In the genomic region with DNA sequence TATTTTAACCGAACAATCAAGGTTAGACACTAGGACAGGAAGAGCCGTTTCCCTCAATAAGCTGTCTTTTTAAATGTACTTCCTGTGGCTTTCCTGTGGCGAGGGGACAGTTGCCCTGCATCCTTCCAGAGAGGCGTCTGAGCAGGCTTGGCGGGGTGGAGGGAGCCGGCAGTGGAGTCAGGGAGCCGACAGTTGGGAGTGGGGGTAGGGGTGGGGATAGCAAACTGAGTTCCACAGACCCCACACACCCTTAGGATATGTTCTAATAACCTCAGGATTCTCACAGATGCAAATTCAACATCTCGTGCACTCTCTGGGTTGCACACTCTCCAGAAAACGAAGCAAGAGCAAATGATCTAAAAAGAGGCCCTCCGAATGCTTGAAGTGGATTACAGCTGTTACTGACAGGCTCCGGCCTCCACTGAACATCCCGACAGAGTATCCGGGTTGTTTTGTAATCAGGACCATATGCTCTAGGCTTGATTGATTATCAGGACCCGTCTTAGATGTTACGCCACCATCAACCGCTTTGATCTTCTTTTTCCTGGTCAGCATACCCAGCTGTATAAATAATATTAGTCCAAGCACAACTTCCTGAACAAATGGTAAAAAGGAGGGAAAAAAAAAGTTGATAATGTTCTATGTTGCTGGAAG, we compare ENCODE assay signal across 8 mouse cellular contexts. TPM values are rescaled to one million over a fixed set of nuclear protein-coding genes. Genes with fewer than 3 reads are reported as not detected.
DNase-seq lines count a peak whose midpoint lies in the region; ATAC-seq and TF ChIP-seq lines count a peak whose summit lies in the region.

No protein-coding gene starts in this region.

- no peak for ATAC-seq in heart, embryonic 12.5 days (ENCODE audit: insufficient number of reproducible peaks, low FRiP score)
- ATAC-seq in kidney, postnatal 0 days (replicated peaks; ENCODE audit: low FRiP score, low read depth), result no peak; the same call in 1 of the 2 replicates
- ATAC-seq in monocyte, adult 5-6 weeks (replicated peaks; ENCODE audit: insufficient number of reproducible peaks, low FRiP score, low TSS enrichment, poor library complexity, severe bottlenecking), result no peak

- no peak overlapping the region for H3K4me3 ChIP-seq in layer of hippocampus, adult 2 months
- H3K4me3 ChIP-seq in heart, embryonic 12.5 days, result peak overlapping the region; percentile 2; the same call in 1 of the 2 replicates
- no peak overlapping the region for H3K4me3 ChIP-seq in kidney, postnatal 0 days (replicated peaks; ENCODE audit: low read depth, low read length)
- no peak overlapping the region for H3K4me3 ChIP-seq in macrophage (ENCODE audit: inconsistent target)

- no peaks in the 10 kb centered on the region for H3K9me3 ChIP-seq in heart, embryonic 12.5 days (replicated peaks)
- no peaks in the 10 kb centered on the region for H3K9me3 ChIP-seq in kidney, postnatal 0 days (replicated peaks; ENCODE audit: low read length)

- H3K79me2 ChIP-seq in macrophage (ENCODE audit: inconsistent target), result no peaks in the 10 kb centered on the region

- no peaks in the 10 kb centered on the region for H3K27me3 ChIP-seq in heart, embryonic 12.5 days (replicated peaks)
- no peaks in the 10 kb centered on the region for H3K27me3 ChIP-seq in kidney, postnatal 0 days (ENCODE audit: insufficient read depth, low read length)

- peaks cover 32% of the 10 kb centered on the region for H3K4me1 ChIP-seq in heart, embryonic 12.5 days (replicated peaks)
- peaks cover 31% of the 10 kb centered on the region for H3K4me1 ChIP-seq in kidney, postnatal 0 days (replicated peaks; ENCODE audit: insufficient read depth, low read length)

- no peak for DNase-seq in layer of hippocampus, adult 2 months (ENCODE audit: low spot score in 2 of 2)
- no peak for DNase-seq in layer of hippocampus, adult 9-10 months (ENCODE audit: low spot score)
- DNase-seq in kidney, postnatal 0 days (ENCODE audit: low spot score), result peak; percentile 79
- no peak for DNase-seq in left cerebral cortex, postnatal 4 days
- no peak for DNase-seq in cerebellum, postnatal 25 days

- H3K36me3 ChIP-seq in heart, embryonic 12.5 days, result no peaks in the 10 kb centered on the region
- no peaks in the 10 kb centered on the region for H3K36me3 ChIP-seq in kidney, postnatal 0 days (ENCODE audit: insufficient read depth, low read length)
- H3K36me3 ChIP-seq in macrophage (ENCODE audit: inconsistent target), result no peaks in the 10 kb centered on the region

- H3K27ac ChIP-seq in layer of hippocampus, adult 2 months, result peak overlapping the region; percentile 77; the same call in 1 of the 2 replicates
- H3K27ac ChIP-seq in heart, embryonic 12.5 days (ENCODE audit: poor library complexity, severe bottlenecking), result peak overlapping the region; percentile 66; the same call in 1 of the 2 replicates
- H3K27ac ChIP-seq in kidney, postnatal 0 days, result peak overlapping the region; percentile 72
- H3K27ac ChIP-seq in macrophage, result peak overlapping the region; percentile 64; the same call in 1 of the 2 replicates

- TF ChIP-seq CTCF in layer of hippocampus, adult 2 months (conservative IDR thresholded peaks at IDR 0.05), result no peak
- TF ChIP-seq CTCF in kidney, postnatal 0 days (IDR thresholded peaks at IDR 0.05; ENCODE audit: low read depth), result no peak

- WGBS in heart, embryonic 12.5 days, result 9% methylated on average over 16 of the region's 16 CpGs
- 11% methylated on average over 16 of the region's 16 CpGs for WGBS in kidney, postnatal 0 days
- WGBS in macrophage (ENCODE audit: missing documents), result 36% methylated on average over 16 of the region's 16 CpGs

- peak overlapping the region; percentile 61 for H3K4me2 ChIP-seq in heart, embryonic 12.5 days
- peak overlapping the region; percentile 31 for H3K4me2 ChIP-seq in kidney, postnatal 0 days (ENCODE audit: low read length)

- intact Hi-C loops in left cerebral cortex, postnatal 4 days (cut with DNase I), result no loop called here

- no peak overlapping the region for H3K9ac ChIP-seq in heart, embryonic 12.5 days
- no peak overlapping the region for H3K9ac ChIP-seq in kidney, postnatal 0 days (ENCODE audit: low read depth, low read length)

RNA-seq across cellular contexts. Expression of gene Dusp6, which starts 33.9 kb away (rescaled TPM):
- 10 to 100 TPM; 64.9 to 66.7 TPM for total RNA-seq in layer of hippocampus, adult 2 months (2021)
- 52.6 and 57.1 TPM in 2 replicates for polyA plus RNA-seq in heart, embryonic 12.5 days (2016; fragmentation: Nextera tagmentation; extraction: Ambion mirVana)
- polyA plus RNA-seq in kidney, postnatal 0 days (2015; fragmentation: Nextera tagmentation; extraction: Ambion mirVana), result 70.2 and 73.4 TPM in 2 replicates
- total RNA-seq in macrophage (2018; cell fraction: chromatin; rRNA removed), result 10 to 100 TPM in 5 of 26 experiments, 1 to 10 TPM in 18, under 1 TPM in 3; 0.54 to 35.4 (median 3.9) TPM
- total RNA-seq in macrophage (2018; cell fraction: cytosol; rRNA removed), result 10 to 100 TPM in 15 of 26 experiments, 1 to 10 TPM in 11; 1.7 to 21.0 (median 10.7) TPM
- total RNA-seq in macrophage (2018; cell fraction: nucleus; rRNA removed), result 100 to 1,000 TPM in 1 of 26 experiments, 10 to 100 TPM in 6, 1 to 10 TPM in 19; 1.8 to 134 (median 8.0) TPM
- polyA plus RNA-seq in macrophage (2018), result 5.0 to 150 TPM (median 6.0 TPM) in 3 replicates
- 114 to 201 TPM (median 184 TPM) in 3 replicates for total RNA-seq in monocyte, adult 5-6 weeks (2017)
- 10 to 100 TPM; 52.6 to 53.1 TPM for total RNA-seq in left cerebral cortex, postnatal 4 days (2021)
